Mouse (Mus musculus): ENCODE results near the gene Kdm7a.

Kdm7a gene

DNA sequence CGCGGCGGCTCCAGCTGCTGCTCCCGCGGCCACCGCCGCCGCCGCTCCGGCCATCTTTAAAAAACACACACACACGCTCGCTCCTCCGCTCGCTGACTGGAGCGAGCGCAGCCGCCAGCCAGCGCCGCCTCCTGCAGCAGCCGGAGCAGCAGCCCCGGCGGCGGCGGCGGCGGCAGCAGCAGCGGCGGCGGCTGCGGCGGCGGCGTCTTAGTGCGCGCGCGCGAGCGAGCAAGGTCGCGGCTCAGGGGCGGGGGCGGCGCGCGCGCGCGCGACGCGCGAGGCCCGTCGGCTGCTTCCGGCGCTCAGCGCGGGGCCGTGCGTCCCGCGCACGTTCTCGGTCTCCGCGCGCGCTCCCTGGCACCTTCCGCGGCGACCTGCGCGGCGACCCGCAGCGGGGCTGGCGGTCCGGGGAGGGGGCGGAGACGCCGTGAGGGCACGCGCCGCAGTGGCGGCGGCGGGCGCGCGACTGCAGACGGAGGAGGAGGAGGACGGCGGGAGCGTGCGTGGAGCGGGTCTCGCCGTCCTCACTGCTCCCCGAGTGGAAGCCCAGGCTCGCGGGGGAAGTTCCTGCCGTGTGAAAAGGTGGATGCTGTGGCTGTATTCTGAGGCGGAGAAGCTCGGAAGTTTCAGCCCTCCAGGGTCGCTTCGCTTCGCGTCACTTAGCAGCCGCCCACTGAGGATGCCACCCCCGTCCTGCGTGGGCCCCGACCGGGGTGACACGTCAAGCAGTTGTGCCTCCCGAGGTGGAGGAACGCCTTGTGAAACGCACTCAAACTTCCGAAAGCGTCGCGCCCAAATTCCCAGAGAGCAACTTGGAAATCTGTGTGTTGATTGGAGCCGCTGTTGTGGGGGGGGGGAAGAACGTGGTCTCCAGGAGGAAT lies at the start of gene Kdm7a:
Gene Kdm7a (minus strand): TSS at position 209 of the 881 bp plus-strand sequence.
- peaks cover 20% of the 10 kb centered on the region for H3K4me1 ChIP-seq (replicated peaks; ENCODE audit: low read depth, low read length)
- TF ChIP-seq NANOG (IDR thresholded peaks at IDR 0.05; ENCODE audit: borderline replicate concordance, low read length) (no peak), CTCF (conservative IDR thresholded peaks at IDR 0.05; ENCODE audit: low read length) (no peak), POU5F1 (IDR thresholded peaks at IDR 0.05; ENCODE audit: borderline replicate concordance, low read length) (no peak)

DNA sequence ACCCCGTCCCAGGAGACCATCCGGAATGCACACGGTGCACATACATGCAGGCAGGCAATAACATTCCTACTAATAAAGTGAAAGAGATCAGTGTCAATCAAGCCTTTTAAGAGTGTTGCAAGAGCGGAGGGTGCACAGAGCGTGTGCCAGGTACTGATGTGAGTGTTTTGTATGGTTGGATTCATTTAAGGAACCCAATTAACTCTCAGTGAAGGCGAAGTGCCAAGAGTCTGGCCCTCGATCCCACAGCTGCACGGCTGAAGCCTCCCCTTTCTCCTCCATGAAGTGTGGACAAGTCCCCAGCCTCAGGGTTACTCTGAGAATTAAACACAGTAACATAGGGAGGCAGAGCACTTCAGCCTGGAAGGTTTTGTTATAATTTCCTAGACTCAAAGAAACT lies 48.7 kb upstream of the Kdm7a start:
- Histone ChIP-seq H3K9me3 (ENCODE audit: low read length) (no peaks in the 10 kb centered on the region), H3K36me3 (ENCODE audit: insufficient read depth, low read length) (no peaks in the 10 kb centered on the region), H3K27me3 (ENCODE audit: insufficient read depth, low read length) (peaks cover 37% of the 10 kb centered on the region), H3K4me1 (replicated peaks; ENCODE audit: low read depth, low read length) (peaks cover 45% of the 10 kb centered on the region), H3K4me3 (replicated peaks; ENCODE audit: low read length) (no peak overlapping the region)
- no peak for TF ChIP-seq CTCF (conservative IDR thresholded peaks at IDR 0.05; ENCODE audit: low read length)
- no peak for TF ChIP-seq NANOG (IDR thresholded peaks at IDR 0.05; ENCODE audit: borderline replicate concordance, low read length)
- no peak for TF ChIP-seq POU5F1 (IDR thresholded peaks at IDR 0.05; ENCODE audit: borderline replicate concordance, low read length)

More for the DNA sequence above, at the start of gene Kdm7a:
- no peaks in the 10 kb centered on the region for H3K9me3 ChIP-seq (ENCODE audit: low read length)
- peak within 1 kb of the TSS; percentile 98 for H3K4me3 ChIP-seq (replicated peaks; ENCODE audit: low read length)
- H3K36me3 ChIP-seq (ENCODE audit: insufficient read depth, low read length), result no peaks in the 10 kb centered on the region
- H3K27me3 ChIP-seq (ENCODE audit: insufficient read depth, low read length), result peaks cover 6% of the 10 kb centered on the region; the same call in 1 of the 2 replicates

DNA sequence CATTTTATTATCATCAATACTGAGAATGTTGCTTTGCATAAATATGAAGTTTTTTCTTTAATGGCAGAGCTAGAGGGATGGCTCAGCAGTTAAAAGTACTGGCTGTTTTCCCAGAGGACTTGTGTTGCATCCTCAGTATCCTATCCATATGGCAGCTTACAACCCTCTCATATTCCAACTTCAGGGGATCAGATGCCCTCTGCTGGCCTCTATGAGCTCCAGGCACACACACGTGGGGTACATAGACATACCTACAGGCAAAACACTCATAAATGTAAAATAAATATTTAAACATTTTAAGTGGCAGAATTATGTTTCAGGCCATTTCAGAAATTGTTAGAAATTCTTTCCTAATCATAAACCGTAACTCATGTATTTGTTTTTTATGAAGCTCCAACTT lies 43.5 kb upstream of the Kdm7a start:
- Histone ChIP-seq H3K36me3 (ENCODE audit: insufficient read depth, low read length) (no peaks in the 10 kb centered on the region), H3K9me3 (ENCODE audit: low read length) (no peaks in the 10 kb centered on the region), H3K4me1 (replicated peaks; ENCODE audit: low read depth, low read length) (peaks cover 17% of the 10 kb centered on the region), H3K27me3 (ENCODE audit: insufficient read depth, low read length) (peaks cover 9% of the 10 kb centered on the region), H3K4me3 (replicated peaks; ENCODE audit: low read length) (no peak overlapping the region)
- TF ChIP-seq NANOG (IDR thresholded peaks at IDR 0.05; ENCODE audit: borderline replicate concordance, low read length), result no peak
- no peak for TF ChIP-seq POU5F1 (IDR thresholded peaks at IDR 0.05; ENCODE audit: borderline replicate concordance, low read length)
- TF ChIP-seq CTCF (conservative IDR thresholded peaks at IDR 0.05; ENCODE audit: low read length), result 0 out of 2 replicates have a peak, but pooled peaks have one; percentile 10

DNA sequence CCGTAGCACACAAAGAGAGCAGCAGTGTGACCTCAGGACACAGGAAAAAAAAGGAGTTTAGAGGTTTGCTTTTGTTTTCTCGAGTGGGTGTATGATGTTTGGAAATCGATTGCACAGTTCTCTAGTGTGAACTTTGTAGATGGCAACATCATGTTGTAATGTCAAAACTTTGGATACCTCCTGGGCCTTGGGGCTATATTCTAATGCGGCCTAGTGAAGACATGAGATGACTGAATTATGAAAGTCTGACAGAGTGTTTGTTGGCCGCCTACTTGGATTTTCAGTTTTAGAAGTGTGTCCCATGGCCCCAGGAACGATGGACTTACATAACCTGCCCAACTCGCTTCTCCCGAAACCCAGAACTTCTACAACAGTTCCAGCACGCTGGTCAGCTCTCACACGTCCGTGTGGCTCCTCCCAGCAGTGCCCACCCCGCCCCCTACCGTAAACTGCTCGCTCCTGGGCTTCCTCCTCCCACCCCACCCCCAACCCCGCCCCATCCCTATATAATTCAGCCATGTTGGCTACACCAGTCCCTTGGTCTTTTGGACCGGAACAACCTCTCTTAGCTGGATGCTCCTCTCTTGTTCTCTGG lies 42.7 kb upstream of the Kdm7a start:
- Histone ChIP-seq H3K9me3 (ENCODE audit: low read length) (no peaks in the 10 kb centered on the region), H3K4me3 (replicated peaks; ENCODE audit: low read length) (no peak overlapping the region), H3K4me1 (replicated peaks; ENCODE audit: low read depth, low read length) (peaks cover 15% of the 10 kb centered on the region), H3K36me3 (ENCODE audit: insufficient read depth, low read length) (no peaks in the 10 kb centered on the region), H3K27me3 (ENCODE audit: insufficient read depth, low read length) (peaks cover 3% of the 10 kb centered on the region)
- TF ChIP-seq NANOG (IDR thresholded peaks at IDR 0.05; ENCODE audit: borderline replicate concordance, low read length) (no peak), POU5F1 (IDR thresholded peaks at IDR 0.05; ENCODE audit: borderline replicate concordance, low read length) (no peak), CTCF (conservative IDR thresholded peaks at IDR 0.05; ENCODE audit: low read length) (no peak)

DNA sequence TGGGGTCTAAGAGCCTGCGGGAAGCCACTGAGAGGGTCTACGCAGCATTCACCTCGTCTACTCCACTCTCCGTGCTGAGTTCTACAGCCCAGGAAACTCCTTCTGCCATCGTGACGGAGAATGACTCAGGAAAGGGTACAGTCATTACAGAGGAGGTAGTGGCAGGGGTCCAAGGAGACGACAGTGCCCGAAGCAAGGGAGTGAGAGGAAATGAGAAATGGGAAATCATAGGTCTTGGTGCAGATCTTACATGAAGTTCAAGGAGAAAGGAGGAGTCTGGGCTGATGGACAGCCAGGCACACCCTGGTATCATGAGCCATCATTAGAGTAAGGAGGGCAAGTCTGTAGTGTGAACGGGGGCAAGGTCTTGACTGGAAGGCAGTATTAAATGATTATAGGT lies 37.5 kb upstream of the Kdm7a start:
- no peaks in the 10 kb centered on the region for H3K36me3 ChIP-seq (ENCODE audit: insufficient read depth, low read length)
- H3K27me3 ChIP-seq (ENCODE audit: insufficient read depth, low read length), result peaks cover 8% of the 10 kb centered on the region; the same call in 1 of the 2 replicates
- H3K4me1 ChIP-seq (replicated peaks; ENCODE audit: low read depth, low read length), result peaks cover 17% of the 10 kb centered on the region
- no peak overlapping the region for H3K4me3 ChIP-seq (replicated peaks; ENCODE audit: low read length)
- no peak for TF ChIP-seq NANOG (IDR thresholded peaks at IDR 0.05; ENCODE audit: borderline replicate concordance, low read length)
- TF ChIP-seq POU5F1 (IDR thresholded peaks at IDR 0.05; ENCODE audit: borderline replicate concordance, low read length), result no peak
- no peak for TF ChIP-seq CTCF (conservative IDR thresholded peaks at IDR 0.05; ENCODE audit: low read length)
- H3K9me3 ChIP-seq (ENCODE audit: low read length), result no peaks in the 10 kb centered on the region

DNA sequence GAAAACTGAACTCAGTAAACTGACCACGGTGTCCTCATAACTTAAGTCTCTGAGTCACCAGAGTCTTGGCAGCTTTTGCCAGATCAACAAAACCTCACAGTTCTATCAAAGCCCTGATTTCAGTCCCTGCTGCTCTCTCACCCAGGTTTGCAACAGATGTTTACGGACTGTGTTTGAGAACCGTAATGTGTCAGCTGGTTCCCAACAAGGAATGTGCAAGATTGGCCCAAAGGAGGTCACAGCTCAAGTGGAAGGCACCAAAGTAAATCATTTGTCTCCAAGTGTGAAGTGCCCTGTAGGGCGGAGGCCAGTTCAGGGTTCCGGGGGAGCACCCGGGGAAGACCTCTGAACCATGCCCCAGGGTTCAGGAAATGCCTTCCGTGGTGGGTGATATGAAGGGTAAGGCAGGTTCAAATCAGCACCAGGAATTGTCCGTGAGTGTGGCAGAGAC lies 36.9 kb upstream of the Kdm7a start:
- peaks cover 17% of the 10 kb centered on the region for H3K4me1 ChIP-seq (replicated peaks; ENCODE audit: low read depth, low read length)
- TF ChIP-seq POU5F1 (IDR thresholded peaks at IDR 0.05; ENCODE audit: borderline replicate concordance, low read length) (no peak), NANOG (IDR thresholded peaks at IDR 0.05; ENCODE audit: borderline replicate concordance, low read length) (no peak), CTCF (conservative IDR thresholded peaks at IDR 0.05; ENCODE audit: low read length) (no peak)
- H3K36me3 ChIP-seq (ENCODE audit: insufficient read depth, low read length), result no peaks in the 10 kb centered on the region
- peaks cover 13% of the 10 kb centered on the region; the same call in 1 of the 2 replicates for H3K27me3 ChIP-seq (ENCODE audit: insufficient read depth, low read length)
- no peaks in the 10 kb centered on the region for H3K9me3 ChIP-seq (ENCODE audit: low read length)
- no peak overlapping the region for H3K4me3 ChIP-seq (replicated peaks; ENCODE audit: low read length)

DNA sequence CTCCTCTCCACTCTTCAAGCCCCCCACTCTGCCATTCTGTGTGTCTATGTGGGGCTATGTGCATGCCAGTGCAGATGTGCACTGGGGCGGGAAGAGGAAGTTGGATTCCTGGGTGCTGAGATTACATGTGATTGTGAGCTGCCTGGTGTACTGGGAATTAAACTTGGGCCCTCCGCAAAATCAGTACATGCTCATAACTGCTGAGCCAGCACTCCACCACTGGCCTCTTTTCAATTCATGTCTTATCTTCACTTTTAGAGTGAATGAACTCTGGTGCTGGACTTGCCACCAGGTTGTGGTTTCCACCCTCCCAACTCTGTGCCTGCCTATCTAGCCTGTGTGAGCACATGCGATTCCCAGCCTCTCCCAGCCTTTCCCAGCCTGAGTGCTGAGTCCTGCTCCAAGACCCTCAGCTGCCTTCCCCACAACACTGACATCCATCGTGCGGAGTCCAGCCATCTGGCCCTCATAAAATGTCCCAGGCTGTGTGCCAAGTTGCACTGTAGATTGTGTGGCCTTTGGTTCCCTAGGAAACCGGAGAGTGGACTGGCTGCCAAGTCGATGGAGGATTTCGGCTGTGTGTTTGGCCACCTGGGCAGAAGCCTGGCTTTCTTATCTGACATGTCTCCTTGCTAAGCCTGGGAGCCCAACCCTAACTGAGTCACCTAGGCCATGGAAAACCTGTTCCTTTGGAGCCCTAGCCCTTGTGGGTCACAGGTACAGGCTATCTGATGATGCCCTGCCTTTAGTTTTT lies 36.3 kb upstream of the Kdm7a start:
- Histone ChIP-seq H3K27me3 (ENCODE audit: insufficient read depth, low read length) (peaks cover 14% of the 10 kb centered on the region; the same call in 1 of the 2 replicates), H3K9me3 (ENCODE audit: low read length) (no peaks in the 10 kb centered on the region), H3K36me3 (ENCODE audit: insufficient read depth, low read length) (no peaks in the 10 kb centered on the region), H3K4me3 (replicated peaks; ENCODE audit: low read length) (no peak overlapping the region), H3K4me1 (replicated peaks; ENCODE audit: low read depth, low read length) (peaks cover 20% of the 10 kb centered on the region)
- TF ChIP-seq CTCF (conservative IDR thresholded peaks at IDR 0.05; ENCODE audit: low read length) (no peak), NANOG (IDR thresholded peaks at IDR 0.05; ENCODE audit: borderline replicate concordance, low read length) (no peak), POU5F1 (IDR thresholded peaks at IDR 0.05; ENCODE audit: borderline replicate concordance, low read length) (no peak)

DNA sequence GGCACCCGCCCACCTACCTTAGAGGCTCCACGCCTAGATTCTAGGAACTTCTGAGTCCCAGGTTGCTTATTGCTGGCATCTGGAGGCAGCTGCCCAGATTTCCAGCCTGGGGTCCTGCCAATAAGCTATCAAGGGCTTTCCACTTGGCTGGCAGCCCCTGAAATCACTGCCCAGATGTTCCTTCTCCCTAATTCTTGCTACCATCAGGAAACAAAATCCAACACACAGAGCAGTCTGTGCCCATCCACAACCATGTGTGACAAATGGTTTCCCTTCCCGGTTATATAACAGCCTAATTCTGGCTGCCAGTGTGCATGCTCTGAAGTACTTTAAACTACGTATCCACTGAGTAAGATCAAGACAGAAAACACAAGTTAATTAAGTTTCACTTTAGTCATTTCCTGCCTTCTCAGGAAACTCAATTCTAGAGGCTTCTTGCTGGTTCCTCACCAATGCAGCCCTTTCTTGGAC lies 34.9 kb upstream of the Kdm7a start:
- Histone ChIP-seq H3K4me1 (replicated peaks; ENCODE audit: low read depth, low read length) (peaks cover 23% of the 10 kb centered on the region), H3K27me3 (ENCODE audit: insufficient read depth, low read length) (peaks cover 14% of the 10 kb centered on the region; the same call in 1 of the 2 replicates), H3K36me3 (ENCODE audit: insufficient read depth, low read length) (no peaks in the 10 kb centered on the region), H3K4me3 (replicated peaks; ENCODE audit: low read length) (no peak overlapping the region), H3K9me3 (ENCODE audit: low read length) (no peaks in the 10 kb centered on the region)
- TF ChIP-seq CTCF (conservative IDR thresholded peaks at IDR 0.05; ENCODE audit: low read length) (no peak), NANOG (IDR thresholded peaks at IDR 0.05; ENCODE audit: borderline replicate concordance, low read length) (no peak), POU5F1 (IDR thresholded peaks at IDR 0.05; ENCODE audit: borderline replicate concordance, low read length) (no peak)
